Mouse (Mus musculus) limb, embryonic 14.5 days (tissue): ENCODE measurements at regions not wholly inside any gene's neighbourhood (a gene's known extent, or its start where the extent isn't known, plus 50 kb on each side); places are given as distances from the start of the nearest gene placed in this dataset.

Source experiments
- ATAC-seq: fragments of 200-750 bp; cut with Nextera tagmentation; 2 replicates; pipeline ENCODE4 v1.8.0; 2017; ENCODE audit warnings: low read depth, moderate number of reproducible peaks, moderate TSS enrichment; ENCODE audit not compliant: low FRiP score
- DNase-seq: peaks from one replicate; pipeline ENCODE4 v3.0.0-alpha.2; 2015; ENCODE audit warnings: low spot score
- H3K27ac ChIP-seq: fragments of 300-500 bp; sonication (generic); replicated peaks from 2 replicates; pipeline ENCODE4 v1.5.1; 2014; ENCODE audit warnings: low read depth, mild to moderate bottlenecking, low read length, moderate library complexity, mixed read lengths
- H3K27me3 ChIP-seq: fragments of 300-500 bp; sonication (generic); 2 replicates; pipeline ENCODE4 v1.6.1; 2014; ENCODE audit warnings: low read length, mixed read lengths; ENCODE audit not compliant: control insufficient read depth, insufficient read depth
- H3K36me3 ChIP-seq: fragments of 300-500 bp; sonication (generic); 2 replicates; pipeline ENCODE4 v1.6.1; 2014; ENCODE audit warnings: mild to moderate bottlenecking, low read length, moderate library complexity, mixed read lengths; ENCODE audit not compliant: control insufficient read depth, insufficient read depth
- H3K4me1 ChIP-seq: fragments of 300-500 bp; sonication (generic); 2 replicates; pipeline ENCODE4 v1.6.1; 2014; ENCODE audit warnings: antibody characterized with exemption, low read length, mixed read lengths; ENCODE audit not compliant: control insufficient read depth, insufficient read depth
- H3K4me2 ChIP-seq: fragments of 300-500 bp; sonication (generic); replicated peaks from 2 replicates; pipeline ENCODE4 v1.6.1; 2014; ENCODE audit warnings: low read depth, mild to moderate bottlenecking, low read length, moderate library complexity; ENCODE audit not compliant: severe bottlenecking
- H3K4me3 ChIP-seq: fragments of 300-500 bp; sonication (generic); replicated peaks from 2 replicates; pipeline ENCODE4 v1.5.1; 2014; ENCODE audit warnings: low read length
- H3K9ac ChIP-seq: fragments of 300-500 bp; sonication (generic); 2 replicates; pipeline ENCODE4 v1.6.1; 2014; ENCODE audit warnings: mild to moderate bottlenecking, low read depth, low read length, moderate library complexity; ENCODE audit not compliant: severe bottlenecking
- H3K9me3 ChIP-seq: fragments of 300-500 bp; sonication (generic); 2 replicates; pipeline ENCODE4 v1.6.1; 2016; ENCODE audit warnings: low read length; ENCODE audit not compliant: control insufficient read depth
- POLR2A ChIP-seq: fragments of 200-500 bp; IDR thresholded peaks from 2 replicates; pipeline ENCODE4 v1.8.0; 2012; ENCODE audit warnings: inconsistent platforms, mild to moderate bottlenecking, moderate library complexity, borderline replicate concordance; ENCODE audit not compliant: insufficient read depth, insufficient read length; ENCODE audit errors: extremely low read depth
- WGBS: fragments of 180-500 bp; shearing (Covaris S2); extraction: QIAGEN DNeasy Blood & Tissue Kit; methylation state at CpG from one replicate; pipeline ENCODE4 v1.1.7; 2014; 5-methylcytosine and 5-hydroxymethylcytosine counted together

- TF ChIP-seq POLR2A = no peak
- 37% methylated on average over 2 of the region's 2 CpGs for WGBS
- no peak overlapping the region for H3K4me2 ChIP-seq
- H3K27me3 ChIP-seq = no peaks in the 10 kb centered on the region
- no peak overlapping the region for H3K9ac ChIP-seq
- no peaks in the 10 kb centered on the region for H3K9me3 ChIP-seq
- ATAC-seq = peak; percentile 71
- peak; percentile 62 for DNase-seq
- H3K4me3 ChIP-seq = no peak overlapping the region
- H3K27ac ChIP-seq = no peak overlapping the region
- no peaks in the 10 kb centered on the region for H3K36me3 ChIP-seq
- H3K4me1 ChIP-seq = no peaks in the 10 kb centered on the region
These were observed 222.0 kb downstream of the Zic3 start for GRCm38 (mm10) chrX:58244544-58244943.

DNA sequence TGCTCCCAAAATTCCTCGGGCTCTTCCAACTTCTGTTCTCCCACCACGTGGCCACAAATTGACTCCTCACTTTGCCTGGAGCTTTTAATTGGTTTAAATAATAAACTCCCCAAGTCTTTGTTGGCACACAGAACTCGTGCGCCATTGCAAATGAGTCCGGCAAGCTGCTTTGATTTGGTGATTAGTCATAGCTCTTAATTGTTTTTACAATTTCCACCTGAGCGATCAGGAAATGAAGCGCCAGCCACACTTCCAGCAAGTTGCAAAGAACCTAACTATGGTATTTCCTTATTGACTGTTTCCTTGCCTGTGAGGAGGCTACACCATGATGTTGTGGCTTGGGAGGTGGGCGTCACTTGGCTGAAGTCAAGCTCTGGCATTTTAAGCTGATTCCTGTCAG, 233.5 kb downstream of the Zic3 start:
- H3K9ac ChIP-seq = no peak overlapping the region
- H3K27ac ChIP-seq = no peak overlapping the region
- H3K36me3 ChIP-seq = no peaks in the 10 kb centered on the region
- DNase-seq (no peak), ATAC-seq (no peak)
- WGBS = 29% methylated on average over 8 of the region's 8 CpGs
- H3K4me2 ChIP-seq = 0 out of 2 replicates have a peak overlapping the region, but pooled peaks have one; percentile 7
- no peak overlapping the region for H3K4me3 ChIP-seq
- H3K4me1 ChIP-seq = no peaks in the 10 kb centered on the region
- no peaks in the 10 kb centered on the region for H3K27me3 ChIP-seq
- no peaks in the 10 kb centered on the region for H3K9me3 ChIP-seq
- no peak for TF ChIP-seq POLR2A

DNA sequence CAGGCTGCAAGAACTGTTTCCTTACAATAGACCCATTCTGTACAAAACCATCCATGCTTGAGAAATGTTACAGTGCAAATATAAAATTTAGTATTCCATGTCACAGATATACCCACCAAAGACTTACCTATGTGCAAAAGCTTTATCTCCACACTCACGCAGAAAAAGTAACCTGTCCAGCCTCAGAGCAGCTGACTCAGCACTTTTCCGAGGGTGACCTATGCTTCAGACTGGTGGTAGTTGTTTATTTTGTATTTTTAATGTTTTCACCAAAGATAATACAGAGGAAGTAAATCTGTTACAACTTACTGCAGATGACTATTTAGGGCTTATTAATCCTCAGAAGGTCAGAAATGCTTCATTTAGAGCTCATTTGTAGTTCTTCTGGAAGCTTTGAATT, 260.4 kb downstream of the Zic3 start:
- Histone ChIP-seq H3K4me1 (no peaks in the 10 kb centered on the region), H3K36me3 (no peaks in the 10 kb centered on the region), H3K27me3 (no peaks in the 10 kb centered on the region), H3K9me3 (no peaks in the 10 kb centered on the region), H3K4me2 (no peak overlapping the region), H3K27ac (no peak overlapping the region), H3K4me3 (no peak overlapping the region), H3K9ac (no peak overlapping the region)
- ATAC-seq = no peak
- 84% methylated on average over 2 of the region's 2 CpGs for WGBS
- no peak for TF ChIP-seq POLR2A
- no peak for DNase-seq

- no peaks in the 10 kb centered on the region for H3K36me3 ChIP-seq
- no peaks in the 10 kb centered on the region for H3K27me3 ChIP-seq
- no peak overlapping the region for H3K27ac ChIP-seq
- no peak for TF ChIP-seq POLR2A
- H3K4me3 ChIP-seq = no peak overlapping the region
- DNase-seq (no peak), ATAC-seq (peak; percentile 67; the same call in 1 of the 2 replicates)
- H3K9me3 ChIP-seq = no peaks in the 10 kb centered on the region
- no peak overlapping the region for H3K4me2 ChIP-seq
- no peak overlapping the region for H3K9ac ChIP-seq
- no peaks in the 10 kb centered on the region for H3K4me1 ChIP-seq
These were observed 300.3 kb downstream of the Zic3 start for GRCm38 (mm10) chrX:58322832-58323231.

DNA sequence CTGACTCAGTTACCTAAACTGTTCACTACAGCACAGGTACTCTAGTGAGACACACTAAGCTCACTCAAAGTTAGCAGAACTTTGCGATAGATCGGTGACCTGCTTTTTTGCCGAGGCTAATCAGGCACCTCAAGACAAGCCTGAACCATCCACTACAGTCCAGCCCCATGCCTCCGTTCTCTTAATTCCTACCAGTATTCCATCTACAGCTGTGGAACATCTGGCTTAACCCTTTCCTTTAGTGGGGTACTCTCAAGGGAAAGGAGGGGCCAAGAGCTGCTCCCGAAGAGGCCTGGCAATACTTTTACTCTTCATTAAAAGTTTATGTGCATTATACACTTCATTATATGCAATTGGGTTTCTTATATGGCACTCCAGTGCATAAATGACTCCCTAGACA, 329.1 kb downstream of the Zic3 start:
- no peak overlapping the region for H3K4me3 ChIP-seq
- TF ChIP-seq POLR2A = no peak
- ATAC-seq (peak; percentile 53), DNase-seq (no peak)
- WGBS = 55% methylated on average over 5 of the region's 5 CpGs
- no peaks in the 10 kb centered on the region for H3K27me3 ChIP-seq
- no peaks in the 10 kb centered on the region for H3K9me3 ChIP-seq
- H3K9ac ChIP-seq = no peak overlapping the region
- H3K4me1 ChIP-seq = no peaks in the 10 kb centered on the region
- no peaks in the 10 kb centered on the region for H3K36me3 ChIP-seq
- no peak overlapping the region for H3K4me2 ChIP-seq
- H3K27ac ChIP-seq = no peak overlapping the region

- H3K4me3 ChIP-seq = no peak overlapping the region
- 67% methylated on average over 3 of the region's 3 CpGs for WGBS
- DNase-seq = peak; percentile 2
- H3K27me3 ChIP-seq = no peaks in the 10 kb centered on the region
- H3K4me1 ChIP-seq = no peaks in the 10 kb centered on the region
- no peaks in the 10 kb centered on the region for H3K9me3 ChIP-seq
- ATAC-seq = no peak
- no peak overlapping the region for H3K27ac ChIP-seq
- H3K4me2 ChIP-seq = no peak overlapping the region
- TF ChIP-seq POLR2A = no peak
- H3K36me3 ChIP-seq = no peaks in the 10 kb centered on the region
- H3K9ac ChIP-seq = no peak overlapping the region
These were observed 355.4 kb downstream of the Zic3 start for GRCm38 (mm10) chrX:58377926-58378325.
